In the genomic region with DNA sequence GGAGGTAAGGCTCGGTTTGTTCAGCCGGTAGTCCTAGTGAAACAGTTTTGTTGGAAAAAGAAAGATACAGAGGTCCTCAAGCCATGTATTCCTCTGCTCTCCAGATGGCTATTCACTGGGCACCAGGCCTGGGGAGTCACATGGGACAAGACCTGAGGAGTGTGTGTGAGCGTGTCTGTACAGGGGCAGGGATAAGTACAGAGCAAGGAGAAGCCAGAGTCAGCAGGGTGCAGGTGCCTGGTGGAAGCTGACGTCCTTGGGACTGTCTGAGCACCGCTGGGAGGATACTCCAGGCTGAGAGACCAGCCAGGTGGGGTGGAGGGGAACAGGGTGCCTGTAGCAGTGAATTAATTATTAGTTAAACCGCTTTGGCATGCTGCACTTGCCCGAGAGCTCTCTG, we compare ENCODE assay signal across 8 mouse cellular contexts. TPM values are rescaled to one million over a fixed set of nuclear protein-coding genes. Genes with fewer than 3 reads are reported as not detected.
DNase-seq lines count a peak whose midpoint lies in the region; ATAC-seq lines count a peak whose summit lies in the region.
"Had no signal": no experiment of that assay in that cellular context is flagged by ENCODE, and none has a peak within 500 bp of the region (broad histone marks: within the 10 kb centered on the region; RNA-seq: fewer than 3 reads in every experiment).

No protein-coding gene starts in this region.

- H3K27me3 ChIP-seq in forebrain, embryonic 14.5 days (replicated peaks; ENCODE audit: control insufficient read depth, insufficient read depth, low read length), result no peaks in the 10 kb centered on the region

- WGBS in forebrain, embryonic 14.5 days, result 59% methylated on average over 7 of the region's 7 CpGs

- DNase-seq in MN1 (ENCODE audit: low spot score) (peak; percentile 59), NIH3T3 (ENCODE audit: low read depth) (peak; percentile 32)
- no peak for DNase-seq in forebrain, embryonic 14.5 days (ENCODE audit: low spot score)
- DNase-seq in kidney, postnatal 4 days, result peak; percentile 50 to 72
- DNase-seq in spleen, postnatal 10 days (ENCODE audit: low spot score in 2 of 2), result no peak
- DNase-seq in adrenal gland, postnatal 14 days, result no peak
- no peak for DNase-seq in right cerebral cortex, postnatal 25 days

- ATAC-seq in forebrain, embryonic 14.5 days, result no peak

- peaks cover 12% of the 10 kb centered on the region for H3K4me1 ChIP-seq in forebrain, embryonic 14.5 days (ENCODE audit: control insufficient read depth, insufficient read depth, low read length)

- peak overlapping the region; percentile 81 for H3K27ac ChIP-seq in forebrain, embryonic 14.5 days (ENCODE audit: low read depth, low read length)

- H3K4me3 ChIP-seq in forebrain, embryonic 14.5 days (ENCODE audit: low read depth, low read length), result no peak overlapping the region
- H3K4me3 ChIP-seq: erythroblast, embryonic 14.5 days had no signal

- no peaks in the 10 kb centered on the region for H3K9me3 ChIP-seq in forebrain, embryonic 14.5 days (replicated peaks; ENCODE audit: control insufficient read depth, low read length)

- H3K4me2 ChIP-seq in forebrain, embryonic 14.5 days (ENCODE audit: low read length), result no peak overlapping the region

- H3K9ac ChIP-seq in forebrain, embryonic 14.5 days (ENCODE audit: low read length), result peak overlapping the region; percentile 32; the same call in 1 of the 2 replicates

- peaks cover 34% of the 10 kb centered on the region for H3K36me3 ChIP-seq in forebrain, embryonic 14.5 days (ENCODE audit: control insufficient read depth, insufficient read depth, low read length)

RNA-seq across cellular contexts. Expression of a gene that starts 10.7 kb away (rescaled TPM):
- 47.8 and 49.8 TPM in 2 replicates for polyA plus RNA-seq in forebrain, embryonic 14.5 days (2014; fragmentation: Nextera tagmentation; extraction: Ambion mirVana)
- total RNA-seq in adrenal gland, postnatal 14 days (2021), result 53.0 and 59.1 TPM in 2 replicates

RNA-seq across cellular contexts. Expression of a gene that starts 13.6 kb away (rescaled TPM):
- polyA plus RNA-seq in forebrain, embryonic 14.5 days (2014; fragmentation: Nextera tagmentation; extraction: Ambion mirVana), result 53.4 and 66.3 TPM in 2 replicates
- total RNA-seq in adrenal gland, postnatal 14 days (2021), result 8.3 and 10.7 TPM in 2 replicates
- polyA plus RNA-seq: erythroblast, embryonic 14.5 days had no signal

Comparison
In these comparisons a context has a peak if more than half of its experiments do, and no peak if none do; other contexts are left out.
1. DNase-seq: peak in MN1 (single experiment), NIH3T3 (single experiment) and kidney, postnatal 4 days (2 of 2); none in forebrain, embryonic 14.5 days (single experiment), spleen, postnatal 10 days (0 of 2), adrenal gland, postnatal 14 days (single experiment) and right cerebral cortex, postnatal 25 days (single experiment).